Mouse (Mus musculus) cerebellum, adult 9-11 months (tissue): Measurements from ENCODE around the gene Fignl2.

Experiments
- DNase-seq: peaks from one replicate; pipeline ENCODE4 v3.0.0; 2022

Fignl2 gene

GRCm38 (mm10) chr15:101008386-101009010 lies 69.9 kb downstream of the Fignl2 start:
- no peak for DNase-seq

- DNase-seq = no peak
Measured at GRCm38 (mm10) chr15:101007236-101007635, 71.1 kb downstream of the Fignl2 start.

- no peak for DNase-seq
Measured at GRCm38 (mm10) chr15:101006251-101007040, 71.9 kb downstream of the Fignl2 start.

GRCm38 (mm10) chr15:101005717-101006116 lies 72.7 kb downstream of the Fignl2 start:
- DNase-seq = no peak

GRCm38 (mm10) chr15:101004538-101004937 lies 73.8 kb downstream of the Fignl2 start:
- DNase-seq = no peak

GRCm38 (mm10) chr15:101002466-101002865 lies 75.9 kb downstream of the Fignl2 start:
- DNase-seq = no peak

GRCm38 (mm10) chr15:101001685-101002084 lies 76.7 kb downstream of the Fignl2 start:
- DNase-seq = no peak
